Mouse (Mus musculus) induced T-regulatory cell, adult 2 months (primary cell): Measurements from ENCODE around the gene Ptprf.

Experiments
- DNase-seq: peaks from one replicate; pipeline ENCODE4 v3.0.0-alpha.2; 2012; ENCODE audit warnings: low read depth

Ptprf gene

GRCm38 (mm10) chr4:118291231-118291630 lies at the start of gene Ptprf:
Gene Ptprf, minus strand, starts transcription at chr4:118291405.
- peak; percentile 19 for DNase-seq

DNA sequence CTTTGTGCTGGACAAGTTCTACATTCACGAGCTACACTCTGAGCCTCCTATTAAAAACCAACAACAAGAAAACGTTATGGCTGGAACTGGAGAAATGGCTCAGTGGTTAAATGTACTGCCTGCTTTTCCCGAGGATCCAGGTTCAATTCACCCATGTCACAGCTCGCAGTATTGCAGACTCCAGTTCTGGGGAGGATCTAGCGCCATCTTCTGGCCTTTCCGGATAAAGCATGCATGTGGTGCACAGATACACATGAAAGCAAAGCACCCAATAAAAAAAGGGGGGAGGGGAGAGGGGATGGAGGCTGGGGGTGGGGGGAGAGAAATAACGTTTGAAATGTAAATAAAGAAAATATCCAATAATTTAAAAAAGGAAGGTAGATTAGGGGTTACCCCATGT lies 45.5 kb upstream of the Ptprf start:
- DNase-seq = peak; percentile 75

DNA sequence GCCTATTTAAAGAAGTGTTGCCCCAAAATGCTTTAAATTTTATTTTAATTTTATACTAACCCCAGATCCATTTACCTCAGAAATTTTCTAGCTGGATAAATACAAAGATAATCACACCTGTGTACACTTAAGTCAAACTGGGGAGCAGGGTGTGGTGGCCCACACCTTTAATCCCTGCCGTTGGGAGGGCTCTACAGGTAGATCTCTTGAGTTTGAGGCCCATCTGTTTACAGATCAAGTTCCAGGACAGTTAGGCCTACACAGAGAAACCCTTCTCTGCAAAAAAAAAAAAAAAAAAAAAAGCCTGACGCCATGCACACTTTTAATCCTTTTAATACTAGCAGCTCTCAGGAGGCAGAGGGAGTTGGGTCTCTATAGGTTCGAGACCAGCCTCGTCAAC lies 44.8 kb upstream of the Ptprf start:
- no peak for DNase-seq

- no peak for DNase-seq
Observed at GRCm38 (mm10) chr4:118331777-118332176, 40.6 kb upstream of the Ptprf start.

DNA sequence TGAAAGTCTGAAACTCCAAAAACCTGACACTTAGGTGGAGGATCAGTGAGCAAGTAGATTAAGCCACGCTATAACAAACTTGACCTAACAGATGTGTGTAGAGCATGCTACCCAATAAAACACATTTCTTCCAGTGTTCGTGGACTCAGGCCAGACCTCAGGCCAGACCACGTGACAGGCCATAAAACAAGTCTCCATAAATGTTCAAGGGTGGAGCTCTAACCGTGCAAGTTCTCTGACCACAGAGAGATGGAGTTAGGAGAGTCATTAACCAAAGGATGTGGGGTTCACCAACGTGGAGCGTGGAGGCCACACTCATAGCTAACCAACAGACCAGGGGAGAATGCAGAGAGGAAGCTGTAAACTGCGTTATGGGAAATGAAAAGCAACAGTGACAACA lies 35.3 kb upstream of the Ptprf start:
- no peak for DNase-seq

DNA sequence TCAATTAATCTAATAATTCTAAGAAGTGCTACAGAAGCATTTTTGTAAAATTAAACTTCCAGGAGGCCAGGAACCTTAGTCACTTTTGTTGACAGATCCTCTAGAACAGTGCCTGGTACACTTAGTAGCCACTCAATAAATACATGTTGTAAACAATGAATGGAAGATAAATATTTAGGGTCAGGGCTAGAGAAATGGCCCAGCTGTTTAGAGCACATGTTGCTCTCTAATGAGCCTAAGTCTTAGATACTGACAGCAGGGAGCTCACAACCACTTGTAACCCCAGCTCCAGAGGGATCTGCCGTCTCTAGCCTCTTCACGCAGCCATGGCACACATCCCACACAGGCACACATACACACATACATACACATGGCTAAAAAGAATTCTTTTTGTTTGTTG lies 29.4 kb upstream of the Ptprf start:
- no peak for DNase-seq

- DNase-seq = no peak
Observed at GRCm38 (mm10) chr4:118319706-118320344, 28.6 kb upstream of the Ptprf start.

- DNase-seq = no peak
Observed at GRCm38 (mm10) chr4:118316662-118317061, 25.5 kb upstream of the Ptprf start.

DNA sequence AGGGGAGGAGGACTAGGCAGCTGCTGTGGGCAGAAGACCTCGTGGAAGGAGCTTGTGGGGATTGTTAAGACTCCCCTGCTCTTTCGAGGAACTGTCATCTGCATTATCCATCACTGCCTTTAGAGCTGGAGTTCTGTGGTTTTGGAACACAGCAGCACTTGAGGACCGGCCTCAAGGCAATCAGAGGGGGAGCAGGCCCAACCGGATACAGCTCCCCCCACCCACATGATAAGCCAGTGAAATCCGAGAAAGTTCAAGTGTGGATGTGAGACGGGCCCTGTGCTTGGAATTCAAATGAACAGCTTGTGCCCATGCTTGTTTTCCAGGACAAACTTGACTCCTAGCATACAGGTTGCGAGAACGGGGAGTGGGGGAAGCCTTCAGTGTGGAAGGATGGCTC lies 24.1 kb upstream of the Ptprf start:
- no peak for DNase-seq

DNA sequence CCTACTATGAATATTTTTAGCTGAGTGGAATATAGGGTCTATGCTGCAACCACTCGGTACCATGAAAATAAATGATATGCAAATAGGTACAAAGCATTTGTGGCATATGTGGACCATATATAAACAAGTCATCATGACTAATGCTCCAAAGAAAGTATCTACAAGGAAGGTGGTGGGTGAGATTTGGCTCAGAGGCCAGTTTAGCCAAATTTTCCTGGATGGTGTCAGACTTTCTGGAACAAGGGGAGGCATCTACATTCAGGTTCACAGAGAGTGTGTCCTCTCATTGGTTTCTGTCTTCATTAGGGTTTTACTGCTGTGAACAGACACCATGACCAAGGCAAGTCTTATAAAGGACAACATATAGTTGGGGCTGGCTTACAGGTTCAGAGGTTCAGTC lies 19.3 kb upstream of the Ptprf start:
- DNase-seq = no peak

DNA sequence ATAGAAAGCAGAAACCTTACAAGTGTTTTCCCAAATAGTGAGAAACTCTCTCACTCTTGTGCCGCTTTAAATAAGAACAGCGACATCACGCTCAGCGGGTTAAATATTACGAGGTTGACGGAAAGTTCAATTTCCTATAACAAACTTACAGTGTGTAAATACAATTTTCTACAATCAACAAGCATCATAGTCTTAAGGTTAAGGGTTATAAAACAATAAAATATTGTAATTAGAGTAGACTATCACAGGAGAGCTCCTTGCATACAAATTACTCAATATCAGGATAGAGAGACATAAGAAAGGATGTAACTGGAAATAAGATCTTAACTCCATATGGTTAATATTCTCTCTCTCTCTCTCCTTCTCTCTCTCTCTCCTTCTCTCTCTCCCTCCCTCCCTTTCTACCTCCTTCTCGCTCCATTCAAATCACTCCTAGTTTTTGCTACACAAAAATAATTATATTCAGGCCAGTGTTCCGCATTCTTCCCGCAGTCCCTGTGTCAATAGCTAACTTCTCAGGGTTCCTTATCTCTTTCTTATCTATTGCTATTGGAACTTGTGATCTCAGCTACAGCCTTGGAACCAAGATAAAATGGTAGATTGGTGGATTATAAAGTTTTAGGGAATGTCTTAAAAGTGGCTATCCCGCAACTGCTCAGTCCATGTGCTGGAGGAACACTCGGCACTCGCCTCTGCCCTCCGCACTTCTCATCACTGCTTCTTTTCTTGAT lies 16.5 kb upstream of the Ptprf start:
- no peak for DNase-seq

GRCm38 (mm10) chr4:118306113-118306696 lies 15.0 kb upstream of the Ptprf start:
- DNase-seq = no peak

- no peak for DNase-seq
Observed at GRCm38 (mm10) chr4:118304984-118305383, 13.8 kb upstream of the Ptprf start.

DNA sequence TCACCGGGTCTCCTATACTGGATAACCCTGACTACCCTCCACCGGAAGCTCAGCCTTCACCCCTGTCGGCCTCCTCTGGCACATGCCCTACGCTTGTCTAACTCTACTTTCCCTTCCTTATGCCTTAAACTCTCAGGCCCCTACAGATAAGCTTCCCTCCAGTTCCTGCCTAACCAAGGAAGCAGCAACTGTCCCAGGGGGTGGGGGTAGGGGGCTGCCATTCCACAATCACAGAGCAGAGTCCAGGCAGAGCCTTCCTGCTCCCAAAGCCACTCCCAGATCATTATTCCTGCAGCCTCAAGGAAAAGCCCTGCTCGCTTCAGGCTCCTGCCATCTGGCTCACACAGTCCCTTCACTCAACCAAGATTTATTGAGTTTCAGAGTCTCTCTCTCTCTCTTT lies 6.6 kb upstream of the Ptprf start:
- peak; percentile 8 for DNase-seq

DNA sequence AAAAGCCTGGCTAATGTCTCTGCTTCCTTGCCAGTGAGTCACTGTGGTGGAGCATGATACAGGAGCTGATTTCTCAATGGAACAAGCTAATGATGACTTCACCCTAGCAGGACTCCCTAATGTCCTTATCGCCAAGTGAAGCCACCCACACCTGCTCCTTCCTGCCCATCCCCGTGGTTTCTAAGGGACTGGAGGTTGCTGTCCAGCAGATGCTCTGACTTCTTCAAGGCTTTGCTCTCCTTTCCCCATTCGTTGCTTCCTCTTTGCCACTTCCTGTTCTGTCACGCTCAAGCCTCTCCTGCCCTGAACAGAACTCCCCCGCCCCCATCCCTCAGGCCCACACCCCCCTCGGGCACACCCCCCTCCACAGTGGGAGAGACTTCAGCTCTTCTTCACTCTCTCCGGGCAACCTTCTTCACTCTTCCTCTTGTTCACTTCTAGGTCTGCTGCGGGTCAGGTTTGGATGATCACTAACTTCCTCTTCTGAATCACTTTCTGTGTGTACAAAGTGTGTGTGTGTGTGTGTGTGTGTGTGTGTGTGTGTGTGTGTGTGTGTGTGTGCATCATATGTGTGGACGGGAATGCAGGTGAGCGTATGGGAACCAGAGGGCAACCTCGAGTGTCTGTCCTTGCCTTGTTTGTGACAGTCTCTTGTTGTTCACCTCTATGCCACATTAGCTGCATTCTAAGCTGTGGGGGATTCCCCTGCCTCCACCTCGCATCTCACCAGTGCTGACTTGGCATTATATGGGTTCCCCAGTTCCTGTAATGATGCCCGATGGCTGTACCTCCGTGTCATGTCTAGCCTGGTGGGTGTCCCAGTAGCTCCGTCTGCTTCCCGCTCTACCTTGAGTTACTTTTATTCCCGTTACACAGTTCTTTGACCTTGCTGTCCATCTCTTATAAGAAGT lies 4.7 kb upstream of the Ptprf start:
- DNase-seq = peak; percentile 72

DNA sequence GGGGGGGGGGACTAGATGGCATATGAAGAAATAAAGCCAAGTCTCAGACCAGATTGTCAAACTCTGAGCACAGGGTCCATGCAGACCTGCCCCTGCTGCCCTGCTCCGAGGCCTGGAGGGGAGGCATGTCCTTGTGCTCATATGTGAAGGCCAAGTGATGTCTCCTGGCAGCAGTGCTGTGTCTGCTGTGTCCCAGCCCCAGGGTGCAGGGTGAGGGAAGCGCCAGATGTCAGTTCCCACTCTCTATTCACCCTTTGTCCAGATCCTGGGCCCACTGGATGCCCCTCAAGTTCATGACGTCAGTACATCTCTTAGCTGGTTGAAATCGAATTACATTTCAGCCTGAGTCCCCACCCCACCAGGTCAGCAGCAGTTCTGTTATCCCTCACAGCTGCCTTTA lies 3.6 kb upstream of the Ptprf start:
- DNase-seq = no peak

GRCm38 (mm10) chr4:118292741-118293306 lies 1.6 kb upstream of the Ptprf start:
- DNase-seq = peak; percentile 88

DNA sequence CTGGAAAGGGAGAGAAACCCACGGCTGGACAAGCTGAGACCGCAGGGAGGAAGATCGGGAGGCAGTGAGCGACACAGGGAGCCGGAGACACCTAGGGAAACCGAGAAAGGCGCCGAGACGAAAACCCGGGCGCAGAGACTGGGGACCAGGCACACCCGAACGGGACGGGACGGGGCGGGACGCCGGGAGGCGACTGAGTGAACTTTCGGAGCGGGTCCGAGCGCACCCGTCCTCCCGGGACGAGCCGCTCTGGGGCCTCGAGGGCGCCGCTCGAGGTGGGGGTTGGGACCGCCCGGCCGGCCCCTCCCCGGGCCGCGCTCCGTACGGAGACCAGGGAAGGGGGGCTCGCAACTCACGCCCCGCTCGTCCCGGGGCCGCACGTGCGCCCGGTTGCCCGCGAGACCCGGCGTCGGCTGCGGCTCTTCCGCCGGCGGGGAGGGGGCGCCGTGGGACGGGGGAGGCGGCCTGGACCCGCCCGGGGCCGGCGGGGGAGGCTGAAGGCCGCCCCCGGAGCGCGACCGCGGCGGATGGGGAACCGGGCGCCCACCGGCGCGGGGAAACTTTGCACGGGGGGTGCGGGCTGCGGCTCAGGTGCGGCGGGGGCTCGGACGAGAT lies 682 bp downstream of the Ptprf start:
- DNase-seq = peak; percentile 22

DNA sequence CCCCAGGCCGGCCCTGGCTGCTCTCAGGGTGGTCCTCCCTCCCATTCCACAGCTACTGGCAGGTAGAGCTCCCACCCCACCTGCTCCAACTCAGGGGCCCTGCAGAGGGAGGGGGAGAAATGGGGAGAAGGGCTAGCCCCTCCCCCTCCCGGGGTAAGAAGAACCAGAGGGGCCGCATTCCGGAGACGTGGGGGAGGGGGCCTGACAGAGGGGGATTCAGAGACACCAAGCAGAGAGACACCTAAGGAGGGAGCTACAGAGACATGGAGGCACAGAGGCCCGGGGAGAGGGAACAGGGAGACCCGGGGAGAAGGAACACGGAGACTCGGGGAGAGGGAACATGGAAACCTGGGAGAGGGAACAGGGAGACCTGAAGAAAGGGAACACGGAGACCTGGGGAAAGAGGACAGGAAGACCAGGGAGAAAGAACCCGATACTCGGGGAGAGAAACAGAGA lies 1.2 kb downstream of the Ptprf start:
- no peak for DNase-seq

DNA sequence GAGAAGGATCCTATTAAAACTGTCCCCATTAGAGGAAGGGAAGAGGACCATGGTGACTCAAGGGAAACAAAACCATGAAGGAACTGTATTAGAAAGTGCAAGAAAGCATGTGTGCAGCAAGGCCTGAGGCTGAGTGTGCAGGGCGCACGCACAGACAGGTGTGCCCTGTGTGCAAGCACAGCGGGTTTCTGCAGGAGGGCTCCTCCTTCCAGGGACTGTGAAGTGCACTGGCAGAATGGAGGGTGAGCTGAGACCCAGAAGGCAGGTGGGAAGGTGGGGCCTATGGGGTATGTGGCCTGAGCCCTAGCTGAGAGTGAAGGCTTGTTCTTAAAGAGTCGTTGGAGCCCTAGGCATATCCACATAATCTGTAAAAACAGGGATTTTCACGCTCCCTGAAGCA lies 1.9 kb downstream of the Ptprf start:
- no peak for DNase-seq

DNA sequence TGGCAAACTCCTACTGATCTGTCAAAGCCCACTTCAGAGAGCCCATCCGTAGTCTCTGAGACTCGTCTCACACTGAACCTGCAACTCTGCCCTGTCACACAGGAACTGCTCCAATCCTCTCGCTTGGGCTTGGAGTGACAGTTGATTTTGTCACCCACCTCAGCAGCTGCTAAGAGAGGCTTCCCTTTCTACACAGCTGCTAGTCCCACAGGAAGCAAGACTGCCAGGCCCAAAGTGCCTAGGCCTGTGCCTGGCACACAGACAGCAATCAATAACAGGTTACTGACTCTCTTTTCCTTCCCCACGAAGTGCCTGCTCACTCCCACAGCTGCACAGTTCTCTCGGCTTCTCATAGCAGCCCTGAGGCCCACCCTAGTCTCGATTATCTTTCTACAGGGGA lies 2.7 kb downstream of the Ptprf start:
- no peak for DNase-seq

DNA sequence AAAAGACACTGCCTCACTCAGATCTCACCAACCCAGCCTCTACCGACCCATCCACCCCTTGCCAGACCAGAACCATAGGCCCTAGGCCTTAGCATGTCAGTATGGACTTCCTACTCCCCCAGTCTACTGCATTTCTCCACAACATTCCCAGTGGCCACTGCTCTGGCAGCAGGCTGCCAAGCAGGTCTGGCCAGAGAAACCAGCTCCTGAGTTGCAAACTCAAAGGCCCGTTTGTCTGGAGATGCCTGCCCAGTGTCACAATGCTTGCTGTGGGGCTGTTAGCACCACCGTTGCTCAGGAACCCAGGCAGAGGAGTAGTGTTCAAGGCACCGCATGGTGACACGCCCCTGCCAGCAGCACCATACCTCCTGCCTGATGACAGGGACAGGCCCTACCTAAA lies 5.0 kb downstream of the Ptprf start:
- DNase-seq = no peak
